Mouse (Mus musculus): Measurements from ENCODE around the gene Dab2ip.

DNA sequence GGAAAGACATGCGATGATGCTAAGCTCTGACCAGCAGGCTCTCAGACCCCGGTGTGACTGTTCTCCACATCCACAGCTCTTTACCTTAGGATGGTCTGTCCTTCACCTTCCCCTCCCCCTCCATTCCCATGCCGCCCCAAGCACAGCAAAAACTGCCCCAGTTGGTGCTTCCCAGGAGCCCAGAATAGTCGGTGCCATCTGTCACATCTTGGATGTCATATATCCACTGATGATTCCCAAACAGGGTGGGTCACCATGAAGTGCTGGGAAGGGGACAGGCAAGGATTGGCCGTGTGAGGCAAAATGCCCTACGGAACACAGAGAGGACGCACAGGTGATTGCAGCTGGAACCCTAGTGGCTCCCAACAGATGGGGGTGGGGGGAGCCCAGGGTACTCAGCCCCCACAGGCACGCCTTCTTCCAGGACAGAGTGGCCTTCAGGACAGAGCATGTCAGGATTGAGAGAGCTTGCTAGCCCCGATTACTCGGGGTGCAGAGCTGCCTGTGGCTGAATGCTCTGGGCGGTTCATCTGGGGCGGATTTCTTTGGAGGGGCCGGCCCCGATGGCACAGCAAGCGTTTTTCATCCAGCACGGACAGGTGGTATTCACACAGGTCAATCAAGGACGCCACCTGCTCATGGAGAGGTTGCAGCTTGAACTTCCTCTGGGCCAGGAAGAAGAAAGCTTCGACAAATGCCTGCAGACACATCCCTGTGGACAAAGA lies 193.9 kb downstream of the Dab2ip start:
- no peak for TF ChIP-seq CTCF (IDR thresholded peaks at IDR 0.05; ENCODE audit: low read depth, low read length)
- TF ChIP-seq GATA1 (IDR thresholded peaks at IDR 0.05; ENCODE audit: borderline replicate concordance, low read length), result no peak

All from G1E (cell line).